Mouse (Mus musculus) neural tube, embryonic 12.5 days (tissue): ENCODE data around the gene Olfr51. TPM values are rescaled to one million over a fixed set of nuclear protein-coding genes. Genes with fewer than 3 reads are reported as not detected.
"Not testable (repeated sequence)": the region's sequence is repeated elsewhere in the genome, so short reads cannot be mapped to it uniquely, and the experiment has no call there.

ENCODE experiments used
- ATAC-seq: fragments of 200-750 bp; cut with Nextera tagmentation; 2 replicates; pipeline ENCODE4 v1.8.0; 2017; ENCODE audit warnings: low read depth, mild to moderate bottlenecking, moderate TSS enrichment, moderate library complexity; ENCODE audit not compliant: low FRiP score
- H3K27ac ChIP-seq: fragments of 300-500 bp; sonication (generic); 2 replicates; pipeline ENCODE4 v1.5.1; 2016
- H3K27me3 ChIP-seq: fragments of 300-500 bp; sonication (generic); replicated peaks from 2 replicates; pipeline ENCODE4 v1.6.1; 2016; ENCODE audit warnings: mild to moderate bottlenecking
- H3K36me3 ChIP-seq: fragments of 300-500 bp; sonication (generic); 2 replicates; pipeline ENCODE4 v1.6.1; 2016; ENCODE audit warnings: mild to moderate bottlenecking
- H3K4me1 ChIP-seq: fragments of 300-500 bp; sonication (generic); 2 replicates; pipeline ENCODE4 v1.6.1; 2016
- H3K4me2 ChIP-seq: fragments of 300-500 bp; sonication (generic); replicated peaks from 2 replicates; pipeline ENCODE4 v1.6.1; 2016; ENCODE audit warnings: mild to moderate bottlenecking
- H3K4me3 ChIP-seq: fragments of 300-500 bp; sonication (generic); 2 replicates; pipeline ENCODE4 v1.5.1; 2016
- H3K9ac ChIP-seq: fragments of 300-500 bp; sonication (generic); 2 replicates; pipeline ENCODE4 v1.6.1; 2016; ENCODE audit warnings: mild to moderate bottlenecking
- H3K9me3 ChIP-seq: fragments of 300-500 bp; sonication (generic); 2 replicates; pipeline ENCODE4 v1.6.1; 2016; ENCODE audit warnings: mild to moderate bottlenecking
- WGBS: fragments of 180-500 bp; shearing (Covaris S2); methylation state at CpG from one replicate; pipeline ENCODE4 v1.1.7; 2016; 5-methylcytosine and 5-hydroxymethylcytosine counted together
- polyA plus RNA-seq: library from polyadenylated mRNA; unstranded; fragments of >200 nt; fragmentation: Nextera tagmentation; extraction: Ambion mirVana; gene quantifications from 2 replicates; pipeline ENCODE4 v1.2.1, GENCODE M21; 2016

Olfr51 gene
- polyA plus RNA-seq, 1 experiment from 2014 or later, result not detected

- H3K36me3 ChIP-seq, H3K9me3 ChIP-seq, H3K9ac ChIP-seq, H3K27ac ChIP-seq, H3K27me3 ChIP-seq, H3K4me2 ChIP-seq, H3K4me1 ChIP-seq, H3K4me3 ChIP-seq, ATAC-seq: not testable (repeated sequence)
Measured at GRCm38 (mm10) chr11:51034141-51034540, 30.7 kb downstream of the Olfr51 start.

- Histone ChIP-seq H3K4me1 (no peaks in the 10 kb centered on the region), H3K4me3 (no peak overlapping the region), H3K27ac (no peak overlapping the region), H3K36me3 (no peaks in the 10 kb centered on the region), H3K27me3 (no peaks in the 10 kb centered on the region), H3K9ac (no peak overlapping the region), H3K4me2 (no peak overlapping the region), H3K9me3 (no peaks in the 10 kb centered on the region)
- 95% methylated on average over 2 of the region's 2 CpGs for WGBS
- no peak for ATAC-seq
Measured at GRCm38 (mm10) chr11:51035951-51036350, 32.6 kb downstream of the Olfr51 start.

- H3K4me2 ChIP-seq, H3K4me1 ChIP-seq, H3K9me3 ChIP-seq, H3K36me3 ChIP-seq, H3K4me3 ChIP-seq, ATAC-seq, H3K27me3 ChIP-seq, H3K9ac ChIP-seq, H3K27ac ChIP-seq: not testable (repeated sequence)
- WGBS, result 70% methylated on average over 3 of the region's 3 CpGs
Measured at GRCm38 (mm10) chr11:51044776-51045175, 41.4 kb downstream of the Olfr51 start.

GRCm38 (mm10) chr11:51047809-51048208 lies 44.4 kb downstream of the Olfr51 start, which contains the start of gene Olfr1375:
Gene Olfr1375 (plus strand): TSS chr11:51048109.
- not testable (repeated sequence) for H3K9me3 ChIP-seq, H3K4me1 ChIP-seq, H3K9ac ChIP-seq, H3K36me3 ChIP-seq, H3K27me3 ChIP-seq, H3K4me3 ChIP-seq, H3K27ac ChIP-seq, ATAC-seq, H3K4me2 ChIP-seq
- WGBS, result 86% methylated on average over 3 of the region's 3 CpGs

- Histone ChIP-seq H3K9ac (no peak overlapping the region), H3K27me3 (no peaks in the 10 kb centered on the region), H3K9me3 (no peaks in the 10 kb centered on the region), H3K4me3 (no peak overlapping the region), H3K4me2 (no peak overlapping the region), H3K36me3 (no peaks in the 10 kb centered on the region), H3K27ac (no peak overlapping the region), H3K4me1 (no peaks in the 10 kb centered on the region)
- ATAC-seq, result no peak
- WGBS, result 64% methylated on average over 2 of the region's 2 CpGs
Measured at GRCm38 (mm10) chr11:51051678-51052077, 48.3 kb downstream of the Olfr51 start.

- ATAC-seq, result no peak
- no peaks in the 10 kb centered on the region for H3K27me3 ChIP-seq
- no peak overlapping the region for H3K9ac ChIP-seq
- H3K4me1 ChIP-seq, result no peaks in the 10 kb centered on the region
- H3K9me3 ChIP-seq, result no peaks in the 10 kb centered on the region
- H3K4me3 ChIP-seq, result no peak overlapping the region
- no peak overlapping the region for H3K27ac ChIP-seq
- no peak overlapping the region for H3K4me2 ChIP-seq
- no peaks in the 10 kb centered on the region for H3K36me3 ChIP-seq
- WGBS, result 51% methylated on average over 3 of the region's 3 CpGs
Measured at GRCm38 (mm10) chr11:51053230-51053629, 49.8 kb downstream of the Olfr51 start.

GRCm38 (mm10) chr11:51059151-51059571 lies 55.8 kb downstream of the Olfr51 start, which contains the start of gene Zfp354a:
Gene Zfp354a (plus strand): TSS chr11:51059257.
- Histone ChIP-seq H3K27ac (no peak within 1 kb of the TSS), H3K4me3 (peak within 1 kb of the TSS; percentile 83), H3K9me3 (no peaks in the 10 kb centered on the region), H3K4me2 (peak within 1 kb of the TSS; percentile 86), H3K9ac (peak within 1 kb of the TSS; percentile 84), H3K4me1 (peaks cover 8% of the 10 kb centered on the region), H3K27me3 (no peaks in the 10 kb centered on the region), H3K36me3 (peaks cover 25% of the 10 kb centered on the region)
- under 1% methylated on average over 32 of the region's 32 CpGs for WGBS
- ATAC-seq, result peak; percentile 94

Other genes with a start within 250 kb of the Olfr51 start
- gene Zfp354c, start 175.9 kb upstream of the Olfr51 start, polyA plus RNA-seq, result 47.3 and 49.8 TPM in 2 replicates
- 1.1 and 1.5 TPM in 2 replicates for gene Zfp879, start 162.0 kb upstream of the Olfr51 start, polyA plus RNA-seq
- 0.08 TPM in 1 of 2 replicates, not detected in the other for gene Grm6, start 152.9 kb upstream of the Olfr51 start, polyA plus RNA-seq
- gene Zfp454, start 115.9 kb upstream of the Olfr51 start, polyA plus RNA-seq, result 12.3 and 14.7 TPM in 2 replicates
- gene Zfp2, start 87.4 kb upstream of the Olfr51 start, polyA plus RNA-seq, result 32.6 and 33.0 TPM in 2 replicates
- 2.0 and 2.5 TPM in 2 replicates for gene Zfp354b, start 72.0 kb upstream of the Olfr51 start, polyA plus RNA-seq
- not detected in 2 replicates for gene 4933414I15Rik, start 59.8 kb upstream of the Olfr51 start, polyA plus RNA-seq
- gene Prop1, start 49.8 kb upstream of the Olfr51 start, polyA plus RNA-seq, result not detected in 2 replicates
- gene Olfr1378, start 37.1 kb upstream of the Olfr51 start, polyA plus RNA-seq, result not detected in 2 replicates
- not detected in 2 replicates for gene Olfr1377, start 21.6 kb upstream of the Olfr51 start, polyA plus RNA-seq
- gene Olfr54, start 10.6 kb downstream of the Olfr51 start, polyA plus RNA-seq, result not detected in 2 replicates
- gene Olfr1375, start 44.5 kb downstream of the Olfr51 start, polyA plus RNA-seq, result not detected in 2 replicates
- gene Zfp354a, start 55.7 kb downstream of the Olfr51 start, polyA plus RNA-seq, result 10.1 and 10.9 TPM in 2 replicates
- gene Gm12569, start 216.9 kb downstream of the Olfr51 start, polyA plus RNA-seq, result not detected in 2 replicates